In the genomic region with DNA sequence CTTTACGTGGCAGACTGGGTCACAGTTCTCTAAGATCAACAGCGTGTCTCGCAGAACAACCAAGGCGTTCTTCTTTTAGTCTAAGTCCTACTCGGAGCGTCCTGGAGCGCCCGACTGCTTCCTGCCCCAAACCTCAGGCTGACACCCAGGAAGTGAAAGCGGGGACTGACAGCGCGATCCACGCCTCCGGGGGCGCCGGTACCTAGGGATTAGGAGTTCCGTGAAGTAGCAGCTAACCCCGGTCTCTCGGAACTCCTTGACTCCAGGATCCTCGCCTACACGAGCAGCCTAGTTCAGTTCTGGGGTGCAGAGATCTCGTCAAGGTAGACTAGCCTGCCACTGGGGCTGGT, we compare ENCODE assay signal across 8 mouse cellular contexts. TPM values are rescaled to one million over a fixed set of nuclear protein-coding genes. Genes with fewer than 3 reads are reported as not detected.
DNase-seq lines count a peak whose midpoint lies in the region; ATAC-seq and TF ChIP-seq lines count a peak whose summit lies in the region.

A gene (plus strand): TSS at position 199 of the 350 bp plus-strand sequence.

- no peaks in the 10 kb centered on the region for H3K36me3 ChIP-seq in forebrain, embryonic 12.5 days (replicated peaks)
- H3K36me3 ChIP-seq in heart, postnatal 0 days (replicated peaks; ENCODE audit: control insufficient read depth, insufficient read depth, low read length), result no peaks in the 10 kb centered on the region

- CTCF ChIA-PET in Patski (lab: Charles Lee), result no interaction called here

- H3K27ac ChIP-seq in forebrain, embryonic 12.5 days, result peak within 1 kb of the TSS; percentile 94
- peak within 1 kb of the TSS; percentile 97 for H3K27ac ChIP-seq in heart, postnatal 0 days (ENCODE audit: low read depth)

- H3K4me2 ChIP-seq in forebrain, embryonic 12.5 days, result peak within 1 kb of the TSS; percentile 99
- peak within 1 kb of the TSS; percentile 87 for H3K4me2 ChIP-seq in heart, postnatal 0 days (ENCODE audit: low read depth, low read length)

- H3K4me1 ChIP-seq in forebrain, embryonic 12.5 days, result peaks cover 54% of the 10 kb centered on the region
- H3K4me1 ChIP-seq in heart, postnatal 0 days (ENCODE audit: control insufficient read depth, insufficient read depth), result peaks cover 18% of the 10 kb centered on the region

- DNase-seq in B cell, adult 2 months, result peak; percentile 9 to 15
- DNase-seq in Patski (ENCODE audit: low read depth, low spot score), result no peak
- no peak for DNase-seq in heart, postnatal 0 days (ENCODE audit: low spot score)
- peak; percentile 19 for DNase-seq in large intestine, adult 2 months (ENCODE audit: low read depth, low spot score)
- DNase-seq in lung, adult 18-20 months, result peak; percentile 59 to 61
- DNase-seq in urinary bladder, postnatal 36 days (ENCODE audit: low spot score in 2 of 2), result peak; percentile 33 to 37

- TF ChIP-seq EP300 in heart, postnatal 0 days (IDR thresholded peaks at IDR 0.05; ENCODE audit: low read depth), result no peak; the same call in 1 of the 2 replicates

- no peak for TF ChIP-seq CTCF in Patski (IDR thresholded peaks at IDR 0.05)
- no peak for TF ChIP-seq CTCF in heart, postnatal 0 days (IDR thresholded peaks at IDR 0.05; ENCODE audit: low read depth)

- in situ Hi-C loops in Patski (cut with MboI; ENCODE audit: low pct_unique_long_range_greater_than_20kb), result loop anchor here (5.0 kb wide), 4 partner anchors 191 to 1161 kb away; no protein-coding TSS in a partner anchor

- POLR2A ChIA-PET in Patski (lab: Charles Lee), result interaction anchor here (0.5 kb wide), 1 partner anchor 211 kb away, joined by 3 read pairs; no protein-coding TSS in a partner anchor

- H3K9me3 ChIP-seq in forebrain, embryonic 12.5 days, result no peaks in the 10 kb centered on the region
- no peaks in the 10 kb centered on the region for H3K9me3 ChIP-seq in heart, postnatal 0 days (replicated peaks; ENCODE audit: control insufficient read depth, low read length)

- H3K9ac ChIP-seq in forebrain, embryonic 12.5 days, result peak within 1 kb of the TSS; percentile 78
- peak within 1 kb of the TSS; percentile 95 for H3K9ac ChIP-seq in heart, postnatal 0 days (replicated peaks; ENCODE audit: low read depth, low read length)

- ATAC-seq in Patski, result peak; percentile 19
- peak; percentile 15; the same call in 1 of the 2 replicates for ATAC-seq in forebrain, embryonic 12.5 days (ENCODE audit: low FRiP score)
- no peak for ATAC-seq in heart, postnatal 0 days (ENCODE audit: insufficient read depth, low read depth)
- peak; percentile 10; the same call in 1 of the 2 replicates for ATAC-seq in neutrophil, adult 5-6 weeks (ENCODE audit: extremely low read depth, insufficient number of reproducible peaks, low FRiP score, poor library complexity, severe bottlenecking)

- no peaks in the 10 kb centered on the region for H3K27me3 ChIP-seq in Patski
- H3K27me3 ChIP-seq in forebrain, embryonic 12.5 days, result peaks cover 26% of the 10 kb centered on the region
- no peaks in the 10 kb centered on the region for H3K27me3 ChIP-seq in heart, postnatal 0 days (ENCODE audit: control insufficient read depth, insufficient read depth, low read length)

- H3K4me3 ChIP-seq in forebrain, embryonic 12.5 days (replicated peaks), result peak within 1 kb of the TSS; percentile 72
- H3K4me3 ChIP-seq in heart, postnatal 0 days (ENCODE audit: low read depth, low read length), result peak within 1 kb of the TSS; percentile 96

- under 1% methylated on average over 21 of the region's 21 CpGs for WGBS in forebrain, embryonic 12.5 days
- 0% methylated on average over 21 of the region's 21 CpGs for WGBS in heart, postnatal 0 days
- under 1% methylated on average over 21 of the region's 21 CpGs for WGBS in large intestine, adult 2 months

RNA-seq across cellular contexts. Expression of the gene that starts here (rescaled TPM):
- 132 TPM for polyA plus RNA-seq in Patski (2021)
- 39.7 and 40.8 TPM in 2 replicates for polyA plus RNA-seq in forebrain, embryonic 12.5 days (2016; fragmentation: Nextera tagmentation; extraction: Ambion mirVana)
- 122 and 126 TPM in 2 replicates for total RNA-seq in heart, postnatal 0 days (2014; rRNA removed; ENCODE audit: low replicate concordance)
- 90.5 TPM in 2 replicates for polyA plus RNA-seq in heart, postnatal 0 days (2015; fragmentation: Nextera tagmentation; extraction: Ambion mirVana)
- polyA plus RNA-seq in large intestine, adult 2 months (2012; rRNA removed), result 4.9 and 9.4 TPM in 2 replicates
- 3.6 and 4.2 TPM in 2 replicates for total RNA-seq in neutrophil, adult 5-6 weeks (2017)

Comparison
In these comparisons a context has a peak if more than half of its experiments do, and no peak if none do; other contexts are left out.
1. RNA of the gene that starts here (total RNA-seq): 122 to 126 TPM in heart, postnatal 0 days; 3.6 to 4.2 TPM in neutrophil, adult 5-6 weeks; every median in the first group is over 10 times any median in the second.
2. DNase-seq: peak in B cell, adult 2 months (2 of 2), large intestine, adult 2 months (single experiment), lung, adult 18-20 months (2 of 2) and urinary bladder, postnatal 36 days (2 of 2); none in Patski (single experiment) and heart, postnatal 0 days (single experiment).